Mouse (Mus musculus) lung, postnatal 0 days (tissue): ENCODE measurements at regions not wholly inside any gene's neighbourhood (a gene's known extent, or its start where the extent isn't known, plus 50 kb on each side); places are given as distances from the start of the nearest gene placed in this dataset.

ENCODE experiments used
- CTCF ChIP-seq: IDR thresholded peaks from 2 replicates; pipeline ENCODE4 v1.5.1; 2016; ENCODE audit warnings: antibody characterized with exemption, mild to moderate bottlenecking
- EP300 ChIP-seq: IDR thresholded peaks from 2 replicates; pipeline ENCODE4 v1.6.1; 2016; ENCODE audit warnings: antibody characterized with exemption, mild to moderate bottlenecking, control low read depth

DNA sequence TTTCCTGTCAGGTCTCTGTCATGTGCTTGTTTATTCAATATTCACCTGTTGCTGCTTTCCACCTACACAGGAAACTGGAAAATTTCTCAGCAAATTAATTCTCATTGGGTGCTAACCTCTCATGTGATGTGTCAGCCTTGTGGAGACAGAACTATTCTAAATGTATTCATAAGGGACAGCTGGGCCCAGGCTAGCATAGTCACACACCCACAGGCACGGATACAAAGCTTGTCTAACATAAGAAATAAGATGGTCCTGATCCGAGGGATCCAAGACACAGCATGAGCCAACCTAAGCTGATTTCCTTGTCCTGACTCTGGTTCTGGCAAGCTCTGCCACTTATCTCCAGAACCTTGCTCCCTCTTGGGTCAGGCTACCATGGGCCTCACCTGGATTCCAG, 74.6 kb upstream of the Arrdc4 start:
- TF ChIP-seq CTCF (no peak), EP300 (no peak)
